Mouse (Mus musculus) midbrain, postnatal 0 days (tissue): ENCODE measurements around the gene Top2b. TPM values are rescaled to one million over a fixed set of nuclear protein-coding genes. Genes with fewer than 3 reads are reported as not detected.

Experiments used
- ATAC-seq: fragments of 200-750 bp; cut with Nextera tagmentation; 2 replicates; pipeline ENCODE4 v1.8.0; 2017; ENCODE audit warnings: moderate number of reproducible peaks, mild to moderate bottlenecking, moderate TSS enrichment, moderate library complexity; ENCODE audit not compliant: low FRiP score
- DNase-seq: peaks from one replicate; pipeline ENCODE4 v3.0.0-alpha.2; 2015; ENCODE audit warnings: low spot score
- H3K27ac ChIP-seq: fragments of 300-500 bp; sonication (generic); 2 replicates; pipeline ENCODE4 v1.5.1; 2014; ENCODE audit warnings: low read depth, mild to moderate bottlenecking, low read length, mixed read lengths
- H3K27me3 ChIP-seq: fragments of 300-500 bp; sonication (generic); 2 replicates; pipeline ENCODE4 v1.6.1; 2014; ENCODE audit warnings: low read length, control low read depth, mixed read lengths; ENCODE audit not compliant: insufficient read depth
- H3K36me3 ChIP-seq: fragments of 300-500 bp; sonication (generic); 2 replicates; pipeline ENCODE4 v1.6.1; 2014; ENCODE audit warnings: low read length, control low read depth, mixed read lengths; ENCODE audit not compliant: insufficient read depth
- H3K4me1 ChIP-seq: fragments of 300-500 bp; sonication (generic); 2 replicates; pipeline ENCODE4 v1.6.1; 2014; ENCODE audit warnings: mild to moderate bottlenecking, control low read depth, antibody characterized with exemption, low read length, mixed read lengths; ENCODE audit not compliant: insufficient read depth
- H3K4me2 ChIP-seq: fragments of 300-500 bp; sonication (generic); 2 replicates; pipeline ENCODE4 v1.6.1; 2014; ENCODE audit warnings: low read depth, mild to moderate bottlenecking, low read length, mixed read lengths; ENCODE audit not compliant: poor library complexity, severe bottlenecking
- H3K4me3 ChIP-seq: fragments of 300-500 bp; sonication (generic); 2 replicates; pipeline ENCODE4 v1.5.1; 2014; ENCODE audit warnings: low read depth, mild to moderate bottlenecking, low read length, moderate library complexity
- H3K9ac ChIP-seq: fragments of 300-500 bp; sonication (generic); replicated peaks from 2 replicates; pipeline ENCODE4 v1.6.1; 2014; ENCODE audit warnings: mild to moderate bottlenecking, low read length, moderate library complexity, mixed read lengths; ENCODE audit not compliant: poor library complexity, severe bottlenecking
- H3K9me3 ChIP-seq: fragments of 300-500 bp; sonication (generic); 2 replicates; pipeline ENCODE4 v1.6.1; 2016; ENCODE audit warnings: low read length, control low read depth
- CTCF ChIP-seq: IDR thresholded peaks from 2 replicates; pipeline ENCODE4 v1.5.1; 2016; ENCODE audit warnings: antibody characterized with exemption, mild to moderate bottlenecking
- WGBS: fragments of 180-500 bp; shearing (Covaris S2); extraction: QIAGEN DNeasy Blood & Tissue Kit; methylation state at CpG from one replicate; pipeline ENCODE4 v1.1.7; 2014; 5-methylcytosine and 5-hydroxymethylcytosine counted together
- polyA plus RNA-seq: library from polyadenylated mRNA; unstranded; fragments of >200 nt; fragmentation: Nextera tagmentation; extraction: Ambion mirVana; gene quantifications from 2 replicates; pipeline ENCODE4 v1.2.1, GENCODE M21; 2015
- total RNA-seq: library from RNA; depleted of rRNA; stranded (reverse); fragments of >200 nt; gene quantifications from 2 replicates; pipeline ENCODE4 v1.2.3, GENCODE M21; 2014

Top2b gene
- total and polyA plus RNA-seq, 2 experiments from 2014 or later: 55.8 to 214 TPM

DNA sequence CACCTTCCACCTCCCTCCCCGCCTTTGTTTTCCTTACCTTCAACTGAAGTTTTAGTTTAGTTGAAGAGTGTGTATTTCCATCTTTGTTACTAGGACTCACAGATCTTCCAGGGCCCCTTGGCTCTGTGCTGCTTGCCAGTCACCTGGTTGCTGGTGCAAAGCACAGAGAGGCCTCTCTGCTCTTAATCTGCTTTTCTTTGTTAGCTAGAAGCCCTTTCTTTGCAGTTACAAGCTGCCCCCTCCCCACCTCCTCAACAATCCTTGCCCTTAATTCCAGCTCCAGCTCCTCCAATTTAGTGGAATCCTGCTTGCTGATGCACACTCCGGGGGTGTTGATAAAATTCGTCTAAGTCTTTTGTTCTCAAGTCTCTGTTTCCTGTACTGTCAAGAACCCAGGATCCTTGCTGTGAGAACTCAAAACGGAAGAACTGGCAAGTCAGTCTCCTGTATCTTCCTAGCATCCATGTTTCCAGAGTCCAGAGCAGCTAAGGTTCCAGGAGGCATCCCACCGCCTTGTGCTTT is 36.0 kb upstream of the Top2b start:
- DNase-seq (no peak), ATAC-seq (no peak)
- Histone ChIP-seq H3K4me2 (no peak overlapping the region), H3K4me1 (no peaks in the 10 kb centered on the region), H3K4me3 (no peak overlapping the region), H3K27me3 (no peaks in the 10 kb centered on the region), H3K27ac (no peak overlapping the region), H3K9ac (no peak overlapping the region), H3K36me3 (no peaks in the 10 kb centered on the region), H3K9me3 (no peaks in the 10 kb centered on the region)
- 25% methylated on average over 5 of the region's 5 CpGs for WGBS
- TF ChIP-seq CTCF: no peak

GRCm38 (mm10) chr14:16329756-16330155 is 35.2 kb upstream of the Top2b start:
- TF ChIP-seq CTCF: no peak
- Histone ChIP-seq H3K36me3 (no peaks in the 10 kb centered on the region), H3K9me3 (no peaks in the 10 kb centered on the region), H3K9ac (no peak overlapping the region), H3K4me2 (no peak overlapping the region), H3K4me3 (no peak overlapping the region), H3K27ac (no peak overlapping the region), H3K4me1 (no peaks in the 10 kb centered on the region), H3K27me3 (no peaks in the 10 kb centered on the region)
- no peak for DNase-seq
- ATAC-seq: no peak
- whole genome bisulfite sequencing: 76% methylated on average over 3 of the region's 3 CpGs

DNA sequence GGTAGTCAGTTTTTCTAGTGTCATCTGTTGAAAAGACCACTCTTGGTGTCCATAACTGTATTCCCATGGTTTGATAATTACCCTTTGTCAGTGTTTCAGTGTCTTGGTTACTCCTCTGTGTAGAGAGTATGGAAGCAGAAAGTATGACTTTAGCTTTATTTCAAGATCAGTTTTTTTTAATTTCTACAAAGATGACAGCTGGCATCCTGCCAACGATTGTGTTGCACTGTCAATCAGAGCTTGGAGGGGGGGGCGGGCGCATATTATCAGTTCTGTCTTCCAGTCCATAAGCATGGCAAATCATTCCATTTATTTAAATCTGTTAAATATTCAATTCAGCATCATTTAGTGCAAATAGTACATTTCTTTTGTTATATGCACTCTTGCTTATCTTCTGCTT is 30.7 kb upstream of the Top2b start:
- DNase-seq (no peak), ATAC-seq (no peak)
- Histone ChIP-seq H3K4me3 (no peak overlapping the region), H3K27me3 (no peaks in the 10 kb centered on the region), H3K36me3 (no peaks in the 10 kb centered on the region), H3K9me3 (no peaks in the 10 kb centered on the region), H3K4me1 (no peaks in the 10 kb centered on the region), H3K27ac (no peak overlapping the region), H3K4me2 (no peak overlapping the region), H3K9ac (no peak overlapping the region)
- TF ChIP-seq CTCF: no peak
- 78% methylated on average over 3 of the region's 3 CpGs for WGBS

DNA sequence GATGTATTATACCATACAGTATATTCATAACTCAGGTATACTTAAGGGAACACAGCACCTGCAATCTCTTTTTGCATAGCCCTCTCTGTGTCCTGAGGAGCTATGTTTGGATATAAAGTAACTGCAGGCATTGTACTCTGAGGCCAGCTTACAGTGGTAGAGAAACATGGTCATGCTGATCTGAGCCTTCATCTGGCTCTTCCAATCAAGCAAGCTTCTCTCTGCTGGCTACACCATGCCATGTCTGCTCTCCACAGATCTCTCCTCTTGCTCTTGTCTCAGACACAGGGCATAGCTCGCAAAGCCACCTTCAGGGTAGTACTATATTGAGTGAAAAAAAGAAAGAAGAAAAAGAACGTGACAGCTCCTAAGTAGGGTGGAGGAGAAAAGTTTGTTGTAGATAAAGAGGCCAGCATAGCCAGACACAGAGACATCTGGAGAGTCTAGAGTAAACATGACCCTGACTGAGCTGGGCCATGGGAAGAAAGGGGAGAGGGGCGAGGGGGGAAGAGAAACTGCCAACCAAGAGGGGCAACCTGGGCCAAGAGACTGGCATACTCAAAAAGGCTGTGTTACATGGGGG is 29.1 kb upstream of the Top2b start:
- H3K27me3 ChIP-seq: no peaks in the 10 kb centered on the region
- no peaks in the 10 kb centered on the region for H3K4me1 ChIP-seq
- no peak for ATAC-seq
- no peak for TF ChIP-seq CTCF
- H3K9me3 ChIP-seq: no peaks in the 10 kb centered on the region
- DNase-seq: no peak
- H3K4me3 ChIP-seq: no peak overlapping the region
- no peaks in the 10 kb centered on the region for H3K36me3 ChIP-seq
- no peak overlapping the region for H3K4me2 ChIP-seq
- no peak overlapping the region for H3K27ac ChIP-seq
- WGBS: 73% methylated on average over 3 of the region's 3 CpGs
- H3K9ac ChIP-seq: no peak overlapping the region

GRCm38 (mm10) chr14:16347505-16347904 is 17.5 kb upstream of the Top2b start:
- Histone ChIP-seq H3K27me3 (no peaks in the 10 kb centered on the region), H3K4me2 (no peak overlapping the region), H3K4me3 (no peak overlapping the region), H3K4me1 (no peaks in the 10 kb centered on the region), H3K9ac (no peak overlapping the region), H3K36me3 (no peaks in the 10 kb centered on the region), H3K9me3 (no peaks in the 10 kb centered on the region), H3K27ac (no peak overlapping the region)
- 67% methylated on average over 9 of the region's 9 CpGs for WGBS
- ATAC-seq (no peak), DNase-seq (no peak)
- no peak for TF ChIP-seq CTCF

DNA sequence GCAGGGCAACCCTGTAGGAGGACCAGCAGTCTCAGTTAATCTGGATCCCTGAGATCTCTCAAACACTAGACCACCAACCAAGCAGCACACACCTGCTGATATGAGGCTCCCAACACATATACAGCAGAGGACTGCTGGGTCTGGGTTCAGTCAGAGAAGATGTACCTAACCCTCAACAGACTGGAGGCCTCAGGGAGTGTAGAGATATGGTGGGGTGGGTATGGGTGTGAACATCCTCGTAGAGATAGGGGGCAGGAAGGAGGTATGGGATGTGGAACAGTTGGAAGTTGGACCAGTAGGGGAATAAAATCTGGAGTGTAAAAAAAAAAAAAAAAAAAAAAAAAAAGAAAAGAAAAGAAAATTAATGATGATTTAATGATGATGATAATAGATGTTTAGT is 5.3 kb upstream of the Top2b start:
- Histone ChIP-seq H3K9ac (no peak overlapping the region), H3K27me3 (no peaks in the 10 kb centered on the region), H3K4me1 (0 out of 2 replicates have a peak, but pooled peaks cover 3% of the 10 kb centered on the region), H3K36me3 (no peaks in the 10 kb centered on the region), H3K9me3 (no peaks in the 10 kb centered on the region), H3K4me2 (no peak overlapping the region), H3K27ac (no peak overlapping the region), H3K4me3 (no peak overlapping the region)
- 80% methylated on average over 1 of the region's 1 CpGs for WGBS
- no peak for DNase-seq
- TF ChIP-seq CTCF: no peak
- no peak for ATAC-seq
